Mouse (Mus musculus) monocyte, adult 5-6 weeks (primary cell): ENCODE results near the gene Tap1. TPM values are rescaled to one million over a fixed set of nuclear protein-coding genes. Genes with fewer than 3 reads are reported as not detected.
"Not testable (repeated sequence)": the region's sequence is repeated elsewhere in the genome, so short reads cannot be mapped to it uniquely, and the experiment has no call there.

Experiments
- ATAC-seq: fragments of 153-309, 156-312 bp; replicated peaks from 2 replicates; pipeline ENCODE4 v1.8.0; 2017; ENCODE audit warnings: mild to moderate bottlenecking; ENCODE audit not compliant: low TSS enrichment, insufficient number of reproducible peaks, severe bottlenecking, poor library complexity, low FRiP score
- total RNA-seq: library from RNA; stranded (forward); fragments of 200-1000, 200-491, 200-594 nt; gene quantifications from 3 replicates; pipeline ENCODE4 v1.2.3, GENCODE M21; 2017

Tap1 gene
- total RNA-seq, 1 experiment from 2014 or later: 145 TPM

- ATAC-seq: no peak
Observed at GRCm38 (mm10) chr17:34218675-34219074, 31.3 kb downstream of the Tap1 start.

DNA sequence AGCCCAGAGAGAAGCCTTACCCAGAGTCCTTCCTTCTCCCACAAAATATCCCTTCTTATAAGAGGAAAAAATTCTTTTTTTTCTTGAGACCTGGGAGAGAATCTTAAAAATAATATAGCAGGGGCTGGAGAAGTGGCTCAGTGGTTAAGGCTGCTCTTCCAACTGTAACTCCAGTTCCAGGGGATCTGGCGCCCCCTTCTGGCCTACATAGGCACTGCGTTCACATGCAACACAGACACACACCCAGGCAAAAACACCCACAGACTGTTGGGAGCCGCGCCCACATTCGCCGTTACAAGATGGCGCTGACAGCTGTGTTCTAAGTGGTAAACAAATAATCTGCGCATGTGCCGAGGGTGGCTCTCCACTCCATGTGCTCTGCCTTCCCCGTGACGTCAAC lies 31.7 kb downstream of the Tap1 start:
- ATAC-seq: 0 out of 2 replicates have a peak, but pooled peaks have one; percentile 61

GRCm38 (mm10) chr17:34219801-34220200 lies 32.4 kb downstream of the Tap1 start:
- not testable (repeated sequence) for ATAC-seq

- ATAC-seq: not testable (repeated sequence)
Observed at GRCm38 (mm10) chr17:34220401-34220800, 33.0 kb downstream of the Tap1 start.

- ATAC-seq: no peak
Observed at GRCm38 (mm10) chr17:34224816-34225215, 37.5 kb downstream of the Tap1 start.

- no peak for ATAC-seq
Observed at GRCm38 (mm10) chr17:34225426-34225825, 38.1 kb downstream of the Tap1 start.

DNA sequence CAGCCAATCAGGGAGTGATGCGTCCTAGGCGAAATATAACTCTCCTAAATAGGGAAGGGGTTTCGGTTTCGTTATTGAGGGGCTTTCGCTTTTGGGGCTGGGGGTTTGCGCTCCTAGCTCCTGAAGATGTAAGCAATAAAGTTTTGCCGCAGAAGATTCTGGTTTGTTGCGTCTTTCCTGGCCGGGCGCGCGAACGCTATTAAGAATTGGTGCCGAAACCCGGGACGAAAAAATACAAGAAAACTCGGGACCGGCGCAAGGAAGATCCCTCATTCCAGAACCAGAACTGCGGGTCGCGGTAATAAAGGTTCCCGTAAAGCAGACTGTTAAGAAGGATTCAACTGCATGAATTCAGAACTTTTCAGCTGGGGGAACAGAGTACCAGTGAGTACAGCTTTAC lies 38.6 kb downstream of the Tap1 start:
- ATAC-seq: not testable (repeated sequence)

GRCm38 (mm10) chr17:34230971-34231370 lies 43.6 kb downstream of the Tap1 start:
- ATAC-seq: not testable (repeated sequence)

- ATAC-seq: not testable (repeated sequence)
Observed at GRCm38 (mm10) chr17:34232021-34232420, 44.7 kb downstream of the Tap1 start.

GRCm38 (mm10) chr17:34234926-34235325 lies 47.6 kb downstream of the Tap1 start:
- ATAC-seq: peak; percentile 93

- no peak for ATAC-seq
Observed at GRCm38 (mm10) chr17:34236691-34237090, 49.3 kb downstream of the Tap1 start.

DNA sequence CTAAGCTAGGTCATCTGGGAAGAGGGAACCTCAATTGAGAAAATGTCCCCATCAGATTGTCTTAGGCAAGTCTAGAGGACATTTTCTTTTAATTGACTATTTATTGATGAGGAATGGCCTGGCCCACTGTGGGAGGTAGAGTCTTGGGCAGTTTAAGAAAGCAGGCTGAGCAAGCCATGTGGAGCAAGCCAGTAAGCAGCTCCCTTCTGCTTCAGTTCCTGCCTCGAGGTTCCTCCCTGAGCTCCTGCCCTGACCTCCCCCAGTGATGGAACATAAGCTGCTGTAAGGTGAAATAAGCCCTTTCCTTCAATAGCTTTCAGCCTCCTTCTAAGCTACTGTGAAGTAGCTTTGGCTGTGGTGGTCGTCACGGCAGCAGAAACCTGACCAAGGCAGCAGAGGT lies 50.4 kb downstream of the Tap1 start:
- ATAC-seq: no peak

DNA sequence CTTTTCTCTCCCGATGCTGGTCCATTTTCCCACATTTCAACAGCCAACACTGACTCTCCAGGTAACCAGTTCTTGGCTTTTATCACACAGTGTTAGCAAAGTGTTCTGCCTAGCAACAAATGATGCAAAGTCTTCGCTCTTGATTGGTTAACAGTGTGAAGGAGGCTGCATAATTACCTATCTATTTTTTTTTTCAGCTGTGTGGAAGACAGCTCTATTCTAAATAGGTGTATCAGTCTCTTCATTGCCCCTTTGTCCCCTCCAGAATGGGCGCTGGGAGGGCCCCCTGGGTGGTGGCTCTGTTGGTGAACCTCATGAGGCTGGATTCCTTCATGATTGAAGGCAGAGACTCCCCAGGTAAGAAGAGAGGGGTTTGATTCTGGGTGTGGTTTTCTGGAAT lies 51.4 kb downstream of the Tap1 start, which contains the start of gene H2-Ob:
Gene H2-Ob, plus strand, starts transcription at position 198 of the 400 bp plus-strand sequence.
- peak; percentile 23; the same call in 1 of the 2 replicates for ATAC-seq

- ATAC-seq: peak; percentile 56
Observed at GRCm38 (mm10) chr17:34239601-34240041, 52.3 kb downstream of the Tap1 start.

GRCm38 (mm10) chr17:34240366-34240765 lies 53.0 kb downstream of the Tap1 start:
- ATAC-seq: no peak

GRCm38 (mm10) chr17:34240916-34241315 lies 53.6 kb downstream of the Tap1 start:
- ATAC-seq: no peak

GRCm38 (mm10) chr17:34244656-34245055 lies 57.3 kb downstream of the Tap1 start:
- ATAC-seq: no peak
